Mouse (Mus musculus) C2C12 (cell line): ENCODE data around the gene Dph1. TPM values are rescaled to one million over a fixed set of nuclear protein-coding genes. Genes with fewer than 3 reads are reported as not detected.

Source experiments
- H3K27me3 ChIP-seq: one replicate; pipeline ENCODE4 v1.6.1; 2011; ENCODE audit not compliant: control insufficient read depth, insufficient read depth, insufficient read length
- H3K36me3 ChIP-seq: one replicate; pipeline ENCODE4 v1.6.1; 2011; ENCODE audit not compliant: control insufficient read depth, insufficient read depth
- H3K4me3 ChIP-seq: one replicate; pipeline ENCODE4 v1.5.1; 2011; ENCODE audit warnings: mild to moderate bottlenecking, control low read depth; ENCODE audit not compliant: poor library complexity, insufficient read depth, severe bottlenecking
- H3K79me2 ChIP-seq: one replicate; pipeline ENCODE4 v1.6.1; 2011; ENCODE audit not compliant: control insufficient read depth, insufficient read depth
- H3K79me3 ChIP-seq: one replicate; pipeline ENCODE4 v1.6.1; 2011; ENCODE audit warnings: low read depth, control low read depth
- H3ac ChIP-seq: one replicate; pipeline ENCODE3; 2011; ENCODE audit warnings: low read depth; ENCODE audit not compliant: control insufficient read depth, insufficient read length
- CEBPB ChIP-seq: IDR thresholded peaks from one replicate; pipeline ENCODE4 v1.6.1; 2011; ENCODE audit warnings: low read depth, mild to moderate bottlenecking, control low read depth, moderate library complexity
- CTCF ChIP-seq: IDR thresholded peaks from one replicate; pipeline ENCODE4 v1.5.1; 2011; ENCODE audit not compliant: control insufficient read depth, insufficient read depth, insufficient read length
- FOSL1 ChIP-seq: IDR thresholded peaks from one replicate; pipeline ENCODE4 v1.8.0; 2011; ENCODE audit warnings: mild to moderate bottlenecking, low read length; ENCODE audit not compliant: poor library complexity, insufficient read depth, severe bottlenecking
- MAX ChIP-seq: IDR thresholded peaks from one replicate; pipeline ENCODE4 v1.6.1; 2011; ENCODE audit warnings: mild to moderate bottlenecking, control low read depth
- MYOD1 ChIP-seq: IDR thresholded peaks from one replicate; pipeline ENCODE4 v1.6.1; 2011; ENCODE audit warnings: low read depth; ENCODE audit not compliant: control insufficient read depth, insufficient read length
- MYOG ChIP-seq: IDR thresholded peaks from one replicate; pipeline ENCODE4 v1.6.1; 2011; ENCODE audit not compliant: control insufficient read depth, insufficient read length; ENCODE audit errors: extremely low read depth
- USF1 ChIP-seq: IDR thresholded peaks from one replicate; pipeline ENCODE4 v1.6.1; 2011; ENCODE audit warnings: low read depth, mild to moderate bottlenecking, control low read depth, moderate library complexity
- microRNA-seq: library from miRNA; unstranded; fragments of <30 nt; microRNA quantifications from one replicate; pipeline ENCODE4, GENCODE M21; 2019; ENCODE audit warnings: borderline microRNAs expressed
- polyA plus RNA-seq: library from polyadenylated mRNA; unstranded; fragments of >200 nt; fragmentation: generic; extraction: Trizol; gene quantifications from one replicate; pipeline ENCODE4 v1.2.1, GENCODE M21; 2012; ENCODE audit warnings: missing spikeins

Gene Dph1
- polyA plus RNA-seq, 1 experiment, result 19.6 TPM

- TF ChIP-seq MYOG (no peak), FOSL1 (no peak), MYOD1 (no peak), CEBPB (no peak)
- Histone ChIP-seq H3K4me3 (no peak overlapping the region), H3K79me3 (no peaks in the 10 kb centered on the region), H3K79me2 (no peaks in the 10 kb centered on the region), H3ac (no peak overlapping the region), H3K36me3 (peaks cover 6% of the 10 kb centered on the region), H3K27me3 (no peaks in the 10 kb centered on the region)
Observed at GRCm38 (mm10) chr11:75134485-75135068, 56.5 kb downstream of the Dph1 start.

GRCm38 (mm10) chr11:75133951-75134350 lies 57.1 kb downstream of the Dph1 start:
- Histone ChIP-seq H3K36me3 (peaks cover 5% of the 10 kb centered on the region), H3K79me3 (no peaks in the 10 kb centered on the region)

GRCm38 (mm10) chr11:75133391-75133790 lies 57.6 kb downstream of the Dph1 start:
- Histone ChIP-seq H3K4me3 (no peak overlapping the region), H3K79me2 (no peaks in the 10 kb centered on the region), H3ac (no peak overlapping the region), H3K79me3 (no peaks in the 10 kb centered on the region), H3K27me3 (no peaks in the 10 kb centered on the region), H3K36me3 (no peaks in the 10 kb centered on the region)
- no peak for TF ChIP-seq FOSL1
- TF ChIP-seq MAX, result no peak
- TF ChIP-seq CEBPB, result no peak
- TF ChIP-seq MYOG, result no peak
- no peak for TF ChIP-seq MYOD1
- no peak for TF ChIP-seq CTCF
- no peak for TF ChIP-seq USF1

More at GRCm38 (mm10) chr11:75133951-75134350, 57.1 kb downstream of the Dph1 start:
- Histone ChIP-seq H3ac (no peak overlapping the region), H3K27me3 (no peaks in the 10 kb centered on the region), H3K79me2 (no peaks in the 10 kb centered on the region), H3K4me3 (no peak overlapping the region)
- TF ChIP-seq MYOD1 (no peak), CTCF (no peak), MYOG (no peak), MAX (no peak), USF1 (no peak), FOSL1 (no peak), CEBPB (no peak)

GRCm38 (mm10) chr11:75132278-75132677 lies 58.8 kb downstream of the Dph1 start:
- Histone ChIP-seq H3K79me3 (no peaks in the 10 kb centered on the region), H3ac (no peak overlapping the region), H3K36me3 (no peaks in the 10 kb centered on the region), H3K27me3 (no peaks in the 10 kb centered on the region), H3K79me2 (no peaks in the 10 kb centered on the region), H3K4me3 (no peak overlapping the region)
- TF ChIP-seq CEBPB, result no peak
- TF ChIP-seq MYOD1, result no peak
- TF ChIP-seq MYOG, result no peak
- no peak for TF ChIP-seq USF1
- TF ChIP-seq MAX, result no peak
- no peak for TF ChIP-seq FOSL1
- TF ChIP-seq CTCF, result no peak

GRCm38 (mm10) chr11:75131300-75131699 lies 59.7 kb downstream of the Dph1 start:
- Histone ChIP-seq H3K79me2 (no peaks in the 10 kb centered on the region), H3K27me3 (no peaks in the 10 kb centered on the region), H3K79me3 (no peaks in the 10 kb centered on the region), H3K4me3 (no peak overlapping the region), H3ac (no peak overlapping the region), H3K36me3 (no peaks in the 10 kb centered on the region)
- TF ChIP-seq MYOD1, result no peak
- no peak for TF ChIP-seq MAX
- TF ChIP-seq CTCF, result no peak
- TF ChIP-seq MYOG, result no peak
- TF ChIP-seq CEBPB, result no peak
- TF ChIP-seq FOSL1, result no peak
- TF ChIP-seq USF1, result no peak

GRCm38 (mm10) chr11:75129481-75129880 lies 61.6 kb downstream of the Dph1 start:
- Histone ChIP-seq H3K79me3 (no peaks in the 10 kb centered on the region), H3ac (no peak overlapping the region), H3K36me3 (no peaks in the 10 kb centered on the region), H3K27me3 (no peaks in the 10 kb centered on the region), H3K4me3 (no peak overlapping the region), H3K79me2 (no peaks in the 10 kb centered on the region)
- TF ChIP-seq FOSL1 (no peak), MAX (no peak), CTCF (no peak), MYOD1 (no peak), CEBPB (no peak), USF1 (no peak), MYOG (no peak)

Small RNA genes within 50 kb of the gene (microRNA-seq; reads per million reads assigned to microRNA genes)
- gene Mir132 (578 reads per million, percentile 84 among the genes with 10 or more reads in this experiment), gene Mir212 (148 reads per million, percentile 76 among the genes with 10 or more reads in this experiment)

Other genes with a start within 250 kb of the Dph1 start
- 0.02 TPM for gene Hic1, start 21.7 kb downstream of the Dph1 start, polyA plus RNA-seq
- 19.3 TPM for gene Ovca2, start 12.4 kb downstream of the Dph1 start, polyA plus RNA-seq
- gene Rtn4rl1, start 2.5 kb upstream of the Dph1 start, polyA plus RNA-seq, result 0.40 TPM
- 164 TPM for gene Rpa1, start 157.1 kb upstream of the Dph1 start, polyA plus RNA-seq
- 14.7 TPM for gene Smyd4, start 157.2 kb upstream of the Dph1 start, polyA plus RNA-seq
- gene Serpinf1, start 231.5 kb upstream of the Dph1 start, polyA plus RNA-seq, result 1,152 TPM
- gene Serpinf2, start 248.3 kb upstream of the Dph1 start, polyA plus RNA-seq, result 0.07 TPM